Mouse (Mus musculus): Measurements from ENCODE around the gene Pea15a.

DNA sequence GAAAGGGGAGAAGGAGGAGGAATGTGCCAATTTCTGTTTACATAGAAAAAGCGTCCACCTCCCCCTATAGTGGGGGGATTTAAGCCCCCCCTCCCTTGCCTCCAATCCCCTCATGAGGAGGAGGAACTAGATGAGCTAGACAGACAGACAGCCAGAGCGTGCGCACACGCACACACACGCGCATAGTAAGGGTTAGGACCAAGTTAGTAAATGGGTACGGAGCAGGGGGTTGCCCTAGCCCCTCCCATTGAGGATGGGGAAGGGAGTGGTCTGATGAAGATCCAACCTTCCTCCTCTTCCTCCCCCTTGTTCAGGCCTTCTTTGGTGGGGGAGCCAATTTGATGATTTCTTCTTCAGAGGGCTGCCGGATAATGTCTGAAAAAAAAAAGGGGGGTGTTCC is 8.3 kb downstream of the Pea15a start:
- TF ChIP-seq CTCF (IDR thresholded peaks at IDR 0.05; ENCODE audit: borderline replicate concordance, insufficient read depth, low read depth, low read length) (no peak), POLR2A (IDR thresholded peaks at IDR 0.05; ENCODE audit: borderline replicate concordance, insufficient read depth, low read length) (no peak)
